Mouse (Mus musculus): ENCODE measurements around the gene Tas2r125. TPM values are rescaled to one million over a fixed set of nuclear protein-coding genes. Genes with fewer than 3 reads are reported as not detected.
"Not testable (repeated sequence)": the region's sequence is repeated elsewhere in the genome, so short reads cannot be mapped to it uniquely, and the experiment has no call there.

Gene Tas2r125
- polyA plus RNA-seq (2014; fragmentation: Nextera tagmentation; extraction: Ambion mirVana) = not detected in 2 replicates

DNA sequence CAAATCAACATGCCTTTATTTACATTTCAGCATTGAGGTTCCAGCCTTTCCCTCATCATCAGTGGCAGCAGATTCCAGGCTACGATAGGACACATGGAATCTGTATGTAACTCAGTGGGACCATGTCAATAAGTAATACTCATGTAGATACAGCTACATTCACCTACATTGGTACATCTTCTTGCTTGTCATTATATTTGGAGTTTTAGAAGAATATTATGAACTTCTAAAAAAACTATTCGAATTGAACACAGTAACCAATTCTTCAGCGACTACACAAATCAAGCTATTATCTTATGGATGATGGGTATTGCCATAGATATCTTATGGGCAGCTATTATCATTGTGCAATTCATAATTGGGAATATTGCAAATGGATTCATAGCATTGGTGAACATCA lies at the start of gene Tas2r125:
Gene Tas2r125 (plus strand): TSS at position 301 of the 400 bp plus-strand sequence.
- no peaks in the 10 kb centered on the region for H3K4me1 ChIP-seq (ENCODE audit: control insufficient read depth, insufficient read depth, low read length)
- no peak for DNase-seq (ENCODE audit: low spot score)
- H3K9me3 ChIP-seq (ENCODE audit: control insufficient read depth, low read length) = no peaks in the 10 kb centered on the region
- 89% methylated on average over 3 of the region's 3 CpGs for WGBS
- H3K4me3 ChIP-seq (ENCODE audit: low read depth, low read length) = no peak within 1 kb of the TSS
- H3K9ac ChIP-seq (ENCODE audit: low read length) = no peak within 1 kb of the TSS
- no peak within 1 kb of the TSS for H3K27ac ChIP-seq (ENCODE audit: low read depth, low read length)
- no peak within 1 kb of the TSS for H3K4me2 ChIP-seq (ENCODE audit: low read depth)
- H3K36me3 ChIP-seq (ENCODE audit: control insufficient read depth, insufficient read depth, low read length) = no peaks in the 10 kb centered on the region
- no peak for ATAC-seq (ENCODE audit: insufficient read depth, low FRiP score, low TSS enrichment)
- H3K27me3 ChIP-seq (ENCODE audit: control insufficient read depth, insufficient read depth, low read length) = no peaks in the 10 kb centered on the region

DNA sequence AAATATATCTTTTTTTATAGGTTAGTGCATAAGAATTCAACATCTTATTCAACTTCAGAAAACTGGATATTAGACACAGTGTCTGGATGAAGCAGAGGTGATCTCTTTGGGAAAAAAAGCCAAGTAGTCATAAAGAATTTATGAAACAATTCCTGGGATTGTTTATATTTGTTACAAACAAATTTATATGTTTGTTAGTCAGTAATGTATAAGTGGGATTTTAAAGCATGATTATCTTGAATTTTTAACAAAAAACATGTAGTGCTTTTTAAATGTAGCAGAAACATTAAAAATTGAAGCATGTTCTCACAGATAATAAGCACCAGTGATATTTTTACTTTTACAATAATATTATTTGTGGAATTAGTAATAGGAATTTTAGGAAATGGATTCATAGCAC lies 41.7 kb upstream of the Tas2r125 start, which contains the start of gene Tas2r110:
Gene Tas2r110 (plus strand): TSS at position 301 of the 400 bp plus-strand sequence.
- Histone ChIP-seq H3K27me3 (ENCODE audit: control insufficient read depth, insufficient read depth, low read length) (no peaks in the 10 kb centered on the region), H3K9ac (ENCODE audit: low read length) (no peak within 1 kb of the TSS), H3K4me2 (ENCODE audit: low read depth) (no peak within 1 kb of the TSS), H3K4me3 (ENCODE audit: low read depth, low read length) (no peak within 1 kb of the TSS), H3K4me1 (ENCODE audit: control insufficient read depth, insufficient read depth, low read length) (no peaks in the 10 kb centered on the region), H3K36me3 (ENCODE audit: control insufficient read depth, insufficient read depth, low read length) (no peaks in the 10 kb centered on the region), H3K27ac (ENCODE audit: low read depth, low read length) (no peak within 1 kb of the TSS), H3K9me3 (ENCODE audit: control insufficient read depth, low read length) (no peaks in the 10 kb centered on the region)
- DNase-seq (ENCODE audit: low spot score) = no peak
- ATAC-seq (ENCODE audit: insufficient read depth, low FRiP score, low TSS enrichment) = no peak

DNA sequence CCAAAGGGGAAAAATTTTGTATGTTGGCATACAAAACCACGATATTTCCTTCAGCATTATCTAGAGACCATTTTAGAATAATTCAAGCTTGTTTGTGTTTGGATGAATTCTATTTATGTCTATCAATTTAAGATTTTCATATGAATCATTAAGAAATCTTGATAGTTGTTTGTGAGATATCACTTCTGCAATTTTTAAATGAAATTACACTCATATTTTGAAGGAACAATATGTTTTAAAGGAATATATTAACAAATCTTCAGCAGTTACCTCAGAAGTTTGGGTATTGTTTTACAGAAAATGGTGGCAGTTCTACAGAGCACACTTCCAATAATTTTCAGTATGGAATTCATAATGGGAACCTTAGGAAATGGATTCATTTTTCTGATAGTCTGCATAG lies 16.7 kb upstream of the Tas2r125 start, which contains the start of gene Tas2r113:
Gene Tas2r113 (plus strand): TSS at position 301 of the 400 bp plus-strand sequence.
- 82% methylated on average over 1 of the region's 1 CpGs for WGBS
- Histone ChIP-seq H3K4me1 (ENCODE audit: control insufficient read depth, insufficient read depth, low read length) (no peaks in the 10 kb centered on the region), H3K9ac (ENCODE audit: low read length) (no peak within 1 kb of the TSS), H3K36me3 (ENCODE audit: control insufficient read depth, insufficient read depth, low read length) (no peaks in the 10 kb centered on the region), H3K9me3 (ENCODE audit: control insufficient read depth, low read length) (no peaks in the 10 kb centered on the region), H3K4me3 (ENCODE audit: low read depth, low read length) (no peak within 1 kb of the TSS), H3K27ac (ENCODE audit: low read depth, low read length) (no peak within 1 kb of the TSS), H3K4me2 (ENCODE audit: low read depth) (no peak within 1 kb of the TSS), H3K27me3 (ENCODE audit: control insufficient read depth, insufficient read depth, low read length) (no peaks in the 10 kb centered on the region)
- DNase-seq (ENCODE audit: low spot score) = no peak
- no peak for ATAC-seq (ENCODE audit: insufficient read depth, low FRiP score, low TSS enrichment)

DNA sequence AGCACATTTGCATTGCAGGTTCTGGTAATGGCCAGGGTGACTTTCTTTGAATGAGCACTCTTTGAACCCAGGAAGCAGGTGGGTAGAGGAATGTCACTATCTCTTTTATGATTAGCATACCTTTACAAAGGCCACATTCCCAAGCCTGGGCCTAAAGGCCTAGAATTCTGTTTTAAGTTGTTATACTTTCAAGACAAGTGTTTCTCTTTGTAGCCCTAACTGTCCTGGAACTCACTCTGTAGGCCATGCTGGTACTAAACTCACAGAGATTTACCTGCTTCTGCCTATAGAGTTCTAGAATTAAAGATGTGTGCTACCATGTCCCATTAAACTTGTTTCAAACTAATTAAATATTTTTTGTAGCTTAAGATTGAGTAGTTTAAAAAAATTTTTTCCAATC lies 31.9 kb downstream of the Tas2r125 start:
- DNase-seq (ENCODE audit: low spot score); ATAC-seq (ENCODE audit: insufficient read depth, low FRiP score, low TSS enrichment); H3K4me3 ChIP-seq (ENCODE audit: low read depth, low read length); H3K9ac ChIP-seq (ENCODE audit: low read length); H3K4me1 ChIP-seq (ENCODE audit: control insufficient read depth, insufficient read depth, low read length); H3K27ac ChIP-seq (ENCODE audit: low read depth, low read length); H3K9me3 ChIP-seq (ENCODE audit: control insufficient read depth, low read length); H3K27me3 ChIP-seq (ENCODE audit: control insufficient read depth, insufficient read depth, low read length); H3K36me3 ChIP-seq (ENCODE audit: control insufficient read depth, insufficient read depth, low read length); H3K4me2 ChIP-seq (ENCODE audit: low read depth): not testable (repeated sequence)

DNA sequence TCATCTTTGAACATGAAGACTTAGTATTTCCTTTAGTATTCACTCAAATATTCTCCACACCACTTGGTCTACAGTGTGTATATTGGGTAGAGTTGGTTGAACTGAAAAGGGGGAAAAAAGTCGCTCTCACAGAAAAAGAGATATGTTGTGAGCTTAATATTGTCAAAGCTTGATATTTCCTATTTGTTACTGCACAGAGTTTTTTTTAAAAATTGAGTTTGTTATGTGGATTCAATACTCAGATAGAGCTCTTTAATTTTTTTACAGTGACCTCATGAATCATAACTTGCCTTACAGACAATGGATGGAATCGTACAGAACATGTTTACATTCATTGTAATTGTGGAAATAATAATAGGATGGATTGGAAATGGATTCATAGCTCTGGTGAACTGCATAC lies 41.4 kb downstream of the Tas2r125 start, which contains the start of gene Tas2r129:
Gene Tas2r129 (plus strand): TSS at position 301 of the 400 bp plus-strand sequence.
- no peaks in the 10 kb centered on the region for H3K36me3 ChIP-seq (ENCODE audit: control insufficient read depth, insufficient read depth, low read length)
- no peaks in the 10 kb centered on the region for H3K27me3 ChIP-seq (ENCODE audit: control insufficient read depth, insufficient read depth, low read length)
- H3K4me3 ChIP-seq (ENCODE audit: low read depth, low read length) = no peak within 1 kb of the TSS
- ATAC-seq (ENCODE audit: insufficient read depth, low FRiP score, low TSS enrichment) (no peak), DNase-seq (ENCODE audit: low spot score) (no peak)
- no peak within 1 kb of the TSS for H3K4me2 ChIP-seq (ENCODE audit: low read depth)
- no peak within 1 kb of the TSS for H3K9ac ChIP-seq (ENCODE audit: low read length)
- no peaks in the 10 kb centered on the region for H3K9me3 ChIP-seq (ENCODE audit: control insufficient read depth, low read length)
- 82% methylated on average over 2 of the region's 2 CpGs for WGBS
- no peak within 1 kb of the TSS for H3K27ac ChIP-seq (ENCODE audit: low read depth, low read length)
- no peaks in the 10 kb centered on the region for H3K4me1 ChIP-seq (ENCODE audit: control insufficient read depth, insufficient read depth, low read length)

DNA sequence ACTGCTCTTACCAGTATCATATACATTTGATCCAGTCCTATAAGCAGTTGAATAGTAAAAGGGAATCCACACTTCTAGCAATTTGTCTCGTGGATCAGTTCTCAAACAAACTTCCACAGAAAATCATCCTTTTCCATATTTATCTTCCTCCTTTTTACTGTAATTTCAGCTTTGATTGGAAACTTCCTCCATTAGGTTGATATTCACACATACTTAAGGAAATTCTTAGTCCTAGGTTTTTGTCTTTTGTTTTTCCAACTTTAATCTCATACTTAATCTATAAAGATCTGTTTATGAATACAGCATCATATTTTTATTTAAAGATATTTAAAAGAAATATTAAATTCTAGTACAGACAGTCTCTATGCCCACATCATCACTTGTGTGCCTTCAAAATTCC lies 48.4 kb downstream of the Tas2r125 start, which contains the start of gene Tas2r131:
Gene Tas2r131 (minus strand): TSS at position 101 of the 400 bp plus-strand sequence.
- ATAC-seq (ENCODE audit: insufficient read depth, low FRiP score, low TSS enrichment) = no peak
- Histone ChIP-seq H3K9me3 (ENCODE audit: control insufficient read depth, low read length) (no peaks in the 10 kb centered on the region), H3K4me2 (ENCODE audit: low read depth) (no peak within 1 kb of the TSS), H3K4me1 (ENCODE audit: control insufficient read depth, insufficient read depth, low read length) (no peaks in the 10 kb centered on the region), H3K9ac (ENCODE audit: low read length) (no peak within 1 kb of the TSS), H3K4me3 (ENCODE audit: low read depth, low read length) (no peak within 1 kb of the TSS), H3K36me3 (ENCODE audit: control insufficient read depth, insufficient read depth, low read length) (no peaks in the 10 kb centered on the region), H3K27me3 (ENCODE audit: control insufficient read depth, insufficient read depth, low read length) (no peaks in the 10 kb centered on the region), H3K27ac (ENCODE audit: low read depth, low read length) (no peak within 1 kb of the TSS)
- WGBS = 74% methylated on average over 1 of the region's 1 CpGs
- no peak for DNase-seq (ENCODE audit: low spot score)

Other genes with a start within 250 kb of the Tas2r125 start
- gene Tas2r121, start 208.6 kb upstream of the Tas2r125 start, polyA plus RNA-seq (2014; fragmentation: Nextera tagmentation; extraction: Ambion mirVana) = not detected in 2 replicates
- not detected in 2 replicates for gene Tas2r122, start 197.7 kb upstream of the Tas2r125 start, polyA plus RNA-seq (2014; fragmentation: Nextera tagmentation; extraction: Ambion mirVana)
- gene Tas2r115, start 171.6 kb upstream of the Tas2r125 start, polyA plus RNA-seq (2014; fragmentation: Nextera tagmentation; extraction: Ambion mirVana) = not detected in 2 replicates
- gene Tas2r124, start 154.9 kb upstream of the Tas2r125 start, polyA plus RNA-seq (2014; fragmentation: Nextera tagmentation; extraction: Ambion mirVana) = not detected in 2 replicates
- not detected in 2 replicates for gene Tas2r102, start 147.5 kb upstream of the Tas2r125 start, polyA plus RNA-seq (2014; fragmentation: Nextera tagmentation; extraction: Ambion mirVana)
- not detected in 2 replicates for gene Tas2r136, start 131.5 kb upstream of the Tas2r125 start, polyA plus RNA-seq (2014; fragmentation: Nextera tagmentation; extraction: Ambion mirVana)
- gene Tas2r117, start 106.8 kb upstream of the Tas2r125 start, polyA plus RNA-seq (2014; fragmentation: Nextera tagmentation; extraction: Ambion mirVana) = not detected in 2 replicates
- gene Tas2r123, start 62.5 kb upstream of the Tas2r125 start, polyA plus RNA-seq (2014; fragmentation: Nextera tagmentation; extraction: Ambion mirVana) = not detected in 2 replicates
- not detected in 2 replicates for gene Tas2r116, start 54.2 kb upstream of the Tas2r125 start, polyA plus RNA-seq (2014; fragmentation: Nextera tagmentation; extraction: Ambion mirVana)
- gene Tas2r110, start 41.6 kb upstream of the Tas2r125 start, polyA plus RNA-seq (2014; fragmentation: Nextera tagmentation; extraction: Ambion mirVana) = not detected in 2 replicates
- not detected in 2 replicates for gene Tas2r113, start 16.6 kb upstream of the Tas2r125 start, polyA plus RNA-seq (2014; fragmentation: Nextera tagmentation; extraction: Ambion mirVana)
- gene Tas2r129, start 41.5 kb downstream of the Tas2r125 start, polyA plus RNA-seq (2014; fragmentation: Nextera tagmentation; extraction: Ambion mirVana) = not detected in 2 replicates
- not detected in 2 replicates for gene Tas2r131, start 48.3 kb downstream of the Tas2r125 start, polyA plus RNA-seq (2014; fragmentation: Nextera tagmentation; extraction: Ambion mirVana)
- gene Tas2r109, start 71.3 kb downstream of the Tas2r125 start, polyA plus RNA-seq (2014; fragmentation: Nextera tagmentation; extraction: Ambion mirVana) = not detected in 2 replicates
- gene Tas2r103, start 127.5 kb downstream of the Tas2r125 start, polyA plus RNA-seq (2014; fragmentation: Nextera tagmentation; extraction: Ambion mirVana) = not detected in 2 replicates
- gene Tas2r140, start 146.2 kb downstream of the Tas2r125 start, polyA plus RNA-seq (2014; fragmentation: Nextera tagmentation; extraction: Ambion mirVana) = not detected in 2 replicates
- gene Smim10l1, start 195.3 kb downstream of the Tas2r125 start, polyA plus RNA-seq (2014; fragmentation: Nextera tagmentation; extraction: Ambion mirVana) = 80.2 and 80.3 TPM in 2 replicates